Mouse (Mus musculus) limb, embryonic 10.5 days (tissue): Measurements from ENCODE around the gene Srd5a2. TPM values are rescaled to one million over a fixed set of nuclear protein-coding genes. Genes with fewer than 3 reads are reported as not detected.
A peak's percentile ranks its signal among the peaks of the same experiment; 100 is the strongest.

Experiments
- DNase-seq: peaks from one replicate; pipeline ENCODE4 v3.0.0-alpha.2; 2017; ENCODE audit warnings: low spot score
- H3K27ac ChIP-seq: fragments of 300-500 bp; sonication (generic); 2 replicates; pipeline ENCODE4 v1.5.1; 2016; ENCODE audit warnings: mild to moderate bottlenecking
- H3K27me3 ChIP-seq: fragments of 300-500 bp; sonication (generic); 2 replicates; pipeline ENCODE4 v1.6.1; 2016; ENCODE audit warnings: low read depth, mild to moderate bottlenecking; ENCODE audit not compliant: poor library complexity, severe bottlenecking
- H3K36me3 ChIP-seq: fragments of 300-500 bp; sonication (generic); 2 replicates; pipeline ENCODE4 v1.6.1; 2016; ENCODE audit warnings: mild to moderate bottlenecking, moderate library complexity
- H3K4me1 ChIP-seq: fragments of 300-500 bp; sonication (generic); 2 replicates; pipeline ENCODE4 v1.6.1; 2016
- H3K4me3 ChIP-seq: fragments of 300-500 bp; sonication (generic); 2 replicates; pipeline ENCODE4 v1.5.1; 2016; ENCODE audit warnings: mild to moderate bottlenecking, moderate library complexity
- H3K9me3 ChIP-seq: fragments of 300-500 bp; sonication (generic); replicated peaks from 2 replicates; pipeline ENCODE4 v1.6.1; 2016; ENCODE audit warnings: mild to moderate bottlenecking
- WGBS: fragments of 180-500 bp; shearing (Covaris S2); methylation state at CpG from one replicate; pipeline ENCODE4 v1.1.7; 2016; 5-methylcytosine and 5-hydroxymethylcytosine counted together
- polyA plus RNA-seq: library from polyadenylated mRNA; unstranded; fragments of >200 nt; fragmentation: Nextera tagmentation; extraction: Ambion mirVana; gene quantifications from 2 replicates; pipeline ENCODE4 v1.2.1, GENCODE M21; 2016

Gene Srd5a2
- polyA plus RNA-seq, 1 experiment from 2014 or later = 0.11 TPM

DNA sequence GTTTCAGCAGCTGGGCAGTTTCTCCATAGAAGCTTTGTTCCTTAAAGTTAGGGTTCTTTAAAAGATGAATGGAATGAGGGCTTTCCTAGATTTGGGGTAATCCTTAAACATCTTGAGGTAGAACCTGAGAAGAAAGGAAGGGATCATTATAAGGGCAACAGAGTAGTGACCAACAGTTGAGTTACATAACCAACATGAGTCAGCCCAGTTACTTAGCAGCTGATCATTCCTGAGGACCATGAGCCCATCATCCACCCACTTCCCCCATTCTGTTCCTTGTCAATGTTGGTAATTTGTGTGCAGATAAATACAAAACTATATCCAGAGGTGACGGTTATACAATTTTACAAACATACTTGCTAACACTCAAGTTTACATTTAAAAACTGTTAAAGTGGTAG lies 30.1 kb downstream of the Srd5a2 start:
- WGBS = 98% methylated on average over 1 of the region's 1 CpGs
- no peak for DNase-seq
- no peak overlapping the region for H3K4me3 ChIP-seq
- H3K4me1 ChIP-seq = peaks cover 9% of the 10 kb centered on the region
- no peak overlapping the region for H3K27ac ChIP-seq
- no peaks in the 10 kb centered on the region for H3K27me3 ChIP-seq
- H3K36me3 ChIP-seq = no peaks in the 10 kb centered on the region
- H3K9me3 ChIP-seq = no peaks in the 10 kb centered on the region

GRCm38 (mm10) chr17:74015128-74015527 lies 32.6 kb downstream of the Srd5a2 start:
- H3K9me3 ChIP-seq = no peaks in the 10 kb centered on the region
- no peaks in the 10 kb centered on the region for H3K27me3 ChIP-seq
- no peak for DNase-seq
- no peak overlapping the region for H3K27ac ChIP-seq
- H3K36me3 ChIP-seq = no peaks in the 10 kb centered on the region
- no peak overlapping the region for H3K4me3 ChIP-seq
- WGBS = 90% methylated on average over 6 of the region's 6 CpGs
- H3K4me1 ChIP-seq = peaks cover 2% of the 10 kb centered on the region; the same call in 1 of the 2 replicates

DNA sequence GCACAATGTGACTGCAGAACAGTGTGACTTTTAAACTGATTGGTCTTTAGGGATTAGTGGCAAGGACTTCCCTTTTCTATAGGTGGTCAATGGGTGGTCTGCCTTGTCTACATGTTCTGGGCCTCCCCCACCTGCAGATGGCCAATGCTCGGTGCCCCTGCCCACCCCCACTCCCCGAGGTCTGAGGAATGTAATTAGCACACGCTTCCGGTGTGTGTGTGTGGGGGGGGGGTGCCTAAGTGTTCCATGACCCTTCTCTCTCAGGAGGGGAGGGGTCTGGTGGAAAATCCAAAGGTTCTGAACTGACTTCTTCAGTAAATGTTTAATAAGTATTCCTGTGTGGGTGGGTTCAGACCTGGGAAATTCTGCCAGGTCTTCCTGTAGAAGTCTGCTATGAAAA lies 39.0 kb downstream of the Srd5a2 start:
- no peak overlapping the region for H3K4me3 ChIP-seq
- no peaks in the 10 kb centered on the region for H3K36me3 ChIP-seq
- H3K27ac ChIP-seq = no peak overlapping the region
- H3K4me1 ChIP-seq = peaks cover 12% of the 10 kb centered on the region
- no peak for DNase-seq
- H3K9me3 ChIP-seq = no peaks in the 10 kb centered on the region
- H3K27me3 ChIP-seq = no peaks in the 10 kb centered on the region
- 56% methylated on average over 4 of the region's 4 CpGs for WGBS

DNA sequence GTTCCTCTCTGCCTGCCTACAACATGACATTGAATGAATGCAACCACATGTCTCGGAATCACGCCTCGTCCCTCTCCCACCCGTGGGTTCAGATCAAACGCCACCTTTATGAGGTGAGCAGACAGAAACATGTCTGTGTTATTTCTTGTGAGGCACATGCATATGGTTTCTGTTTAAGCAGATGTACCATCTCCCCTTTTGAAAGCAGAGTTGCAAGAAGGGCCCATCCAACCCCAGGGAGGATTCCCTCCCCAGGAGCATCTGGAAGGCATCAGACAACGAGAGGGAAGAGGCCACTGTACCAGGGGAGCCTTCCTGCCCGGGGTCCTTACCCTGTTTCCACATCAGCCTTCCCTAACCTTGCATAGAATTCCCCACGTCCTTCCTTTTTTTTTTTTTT lies 40.7 kb downstream of the Srd5a2 start:
- H3K4me1 ChIP-seq = peaks cover 12% of the 10 kb centered on the region
- no peaks in the 10 kb centered on the region for H3K27me3 ChIP-seq
- H3K27ac ChIP-seq = no peak overlapping the region
- DNase-seq = no peak
- WGBS = 41% methylated on average over 8 of the region's 8 CpGs
- no peaks in the 10 kb centered on the region for H3K9me3 ChIP-seq
- H3K36me3 ChIP-seq = no peaks in the 10 kb centered on the region
- no peak overlapping the region for H3K4me3 ChIP-seq

DNA sequence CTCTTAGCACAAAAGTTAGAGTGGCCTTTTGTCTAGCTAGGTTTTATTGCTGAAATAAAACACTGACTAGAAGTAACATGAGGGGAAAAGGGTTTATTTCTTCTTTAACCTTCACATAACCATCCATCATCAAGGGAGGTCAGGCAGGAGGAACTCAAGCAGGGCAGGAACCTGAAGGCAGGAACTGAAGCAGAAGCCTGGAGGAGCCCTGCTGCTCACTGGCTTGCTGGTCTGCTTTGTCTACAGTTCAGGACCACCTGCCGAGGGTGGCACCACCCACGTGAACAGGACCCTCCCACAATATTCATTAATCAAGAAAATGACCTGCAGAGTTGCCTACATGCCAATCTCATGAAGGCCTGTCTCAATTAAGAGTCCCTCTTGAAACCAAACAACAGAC lies 45.3 kb downstream of the Srd5a2 start:
- Histone ChIP-seq H3K27me3 (no peaks in the 10 kb centered on the region), H3K9me3 (no peaks in the 10 kb centered on the region), H3K4me3 (no peak overlapping the region), H3K27ac (no peak overlapping the region), H3K4me1 (no peaks in the 10 kb centered on the region), H3K36me3 (no peaks in the 10 kb centered on the region)
- WGBS = 80% methylated on average over 2 of the region's 2 CpGs
- DNase-seq = peak; percentile 19

- Histone ChIP-seq H3K9me3 (no peaks in the 10 kb centered on the region), H3K27me3 (no peaks in the 10 kb centered on the region), H3K36me3 (no peaks in the 10 kb centered on the region), H3K4me1 (no peaks in the 10 kb centered on the region), H3K4me3 (no peak overlapping the region), H3K27ac (no peak overlapping the region)
- 90% methylated on average over 13 of the region's 13 CpGs for WGBS
- no peak for DNase-seq
These were observed 51.6 kb downstream of the Srd5a2 start for GRCm38 (mm10) chr17:73995907-73996645.

GRCm38 (mm10) chr17:73991264-73991663 lies 56.5 kb downstream of the Srd5a2 start:
- H3K27ac ChIP-seq = no peak overlapping the region
- 90% methylated on average over 4 of the region's 4 CpGs for WGBS
- no peaks in the 10 kb centered on the region for H3K27me3 ChIP-seq
- no peaks in the 10 kb centered on the region for H3K4me1 ChIP-seq
- no peaks in the 10 kb centered on the region for H3K36me3 ChIP-seq
- no peaks in the 10 kb centered on the region for H3K9me3 ChIP-seq
- peak; percentile 2 for DNase-seq
- no peak overlapping the region for H3K4me3 ChIP-seq

- H3K4me3 ChIP-seq = no peak overlapping the region
- no peak overlapping the region for H3K27ac ChIP-seq
- H3K27me3 ChIP-seq = no peaks in the 10 kb centered on the region
- H3K4me1 ChIP-seq = peaks cover 17% of the 10 kb centered on the region
- no peaks in the 10 kb centered on the region for H3K36me3 ChIP-seq
- DNase-seq = peak; percentile 6
- WGBS = 86% methylated on average over 2 of the region's 2 CpGs
- H3K9me3 ChIP-seq = no peaks in the 10 kb centered on the region
These were observed 61.1 kb downstream of the Srd5a2 start for GRCm38 (mm10) chr17:73986571-73986970.

DNA sequence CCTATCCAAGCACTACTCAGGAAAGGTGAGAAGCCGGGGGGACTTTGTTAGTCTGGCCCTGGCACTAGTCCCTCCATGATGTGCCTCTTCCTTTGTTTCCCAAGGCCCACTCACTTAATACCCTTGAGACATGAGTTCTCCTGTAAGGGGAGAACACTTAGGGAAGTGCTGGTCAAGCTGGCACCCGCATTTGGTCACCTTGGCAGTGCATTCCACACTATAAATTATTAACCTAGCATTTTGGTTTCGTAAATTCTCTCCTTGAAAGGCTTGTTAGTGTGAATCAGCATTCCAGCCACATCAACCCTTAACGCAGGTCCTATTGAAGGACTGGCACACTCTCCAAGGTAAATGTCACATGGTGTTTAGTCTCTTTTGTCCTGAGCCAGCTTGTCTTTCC lies 61.8 kb downstream of the Srd5a2 start:
- no peaks in the 10 kb centered on the region for H3K36me3 ChIP-seq
- H3K4me3 ChIP-seq = no peak overlapping the region
- DNase-seq = no peak
- WGBS = 91% methylated on average over 4 of the region's 4 CpGs
- no peaks in the 10 kb centered on the region for H3K9me3 ChIP-seq
- peaks cover 17% of the 10 kb centered on the region for H3K4me1 ChIP-seq
- H3K27ac ChIP-seq = peak overlapping the region; percentile 37; the same call in 1 of the 2 replicates
- no peaks in the 10 kb centered on the region for H3K27me3 ChIP-seq

DNA sequence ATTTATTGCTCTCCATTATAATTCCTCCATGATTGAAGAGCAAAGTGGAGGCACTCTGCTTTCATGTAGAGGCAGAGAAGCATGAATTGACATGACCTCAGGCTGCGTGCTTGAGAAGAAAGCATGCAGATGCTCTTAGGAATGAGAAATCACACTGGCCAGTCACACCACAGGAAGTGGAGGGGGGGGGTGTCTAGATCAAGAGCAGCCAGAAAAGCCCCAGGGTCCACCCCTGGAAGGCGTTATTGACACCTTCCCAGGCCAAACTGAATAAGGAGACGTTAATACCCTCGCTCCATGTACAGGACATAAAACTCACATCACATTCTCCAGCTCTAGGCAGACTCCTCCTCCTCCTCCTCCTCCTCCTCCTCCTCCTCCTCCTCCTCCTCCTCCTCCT lies 63.2 kb downstream of the Srd5a2 start:
- 0% methylated on average over 4 of the region's 4 CpGs for WGBS
- peak; percentile 55 for DNase-seq
- no peak overlapping the region for H3K4me3 ChIP-seq
- H3K4me1 ChIP-seq = peaks cover 17% of the 10 kb centered on the region
- peak overlapping the region; percentile 37 for H3K27ac ChIP-seq
- H3K9me3 ChIP-seq = no peaks in the 10 kb centered on the region
- no peaks in the 10 kb centered on the region for H3K27me3 ChIP-seq
- H3K36me3 ChIP-seq = no peaks in the 10 kb centered on the region

GRCm38 (mm10) chr17:73982871-73983270 lies 64.8 kb downstream of the Srd5a2 start:
- no peak for DNase-seq
- Histone ChIP-seq H3K9me3 (no peaks in the 10 kb centered on the region), H3K36me3 (no peaks in the 10 kb centered on the region), H3K27me3 (no peaks in the 10 kb centered on the region), H3K4me1 (peaks cover 17% of the 10 kb centered on the region), H3K4me3 (no peak overlapping the region), H3K27ac (no peak overlapping the region)
- WGBS = 89% methylated on average over 1 of the region's 1 CpGs

- Histone ChIP-seq H3K27ac (no peak overlapping the region), H3K9me3 (no peaks in the 10 kb centered on the region), H3K36me3 (no peaks in the 10 kb centered on the region), H3K27me3 (no peaks in the 10 kb centered on the region), H3K4me1 (0 out of 2 replicates have a peak, but pooled peaks cover 1% of the 10 kb centered on the region), H3K4me3 (no peak overlapping the region)
- no peak for DNase-seq
These were observed 71.7 kb downstream of the Srd5a2 start for GRCm38 (mm10) chr17:73976066-73976465.

- no peak for DNase-seq
- WGBS = 92% methylated on average over 11 of the region's 11 CpGs
- Histone ChIP-seq H3K4me3 (no peak overlapping the region), H3K27ac (no peak overlapping the region), H3K9me3 (no peaks in the 10 kb centered on the region), H3K36me3 (no peaks in the 10 kb centered on the region), H3K27me3 (no peaks in the 10 kb centered on the region), H3K4me1 (peaks cover 11% of the 10 kb centered on the region; the same call in 1 of the 2 replicates)
These were observed 75.1 kb downstream of the Srd5a2 start for GRCm38 (mm10) chr17:73972648-73973047.

DNA sequence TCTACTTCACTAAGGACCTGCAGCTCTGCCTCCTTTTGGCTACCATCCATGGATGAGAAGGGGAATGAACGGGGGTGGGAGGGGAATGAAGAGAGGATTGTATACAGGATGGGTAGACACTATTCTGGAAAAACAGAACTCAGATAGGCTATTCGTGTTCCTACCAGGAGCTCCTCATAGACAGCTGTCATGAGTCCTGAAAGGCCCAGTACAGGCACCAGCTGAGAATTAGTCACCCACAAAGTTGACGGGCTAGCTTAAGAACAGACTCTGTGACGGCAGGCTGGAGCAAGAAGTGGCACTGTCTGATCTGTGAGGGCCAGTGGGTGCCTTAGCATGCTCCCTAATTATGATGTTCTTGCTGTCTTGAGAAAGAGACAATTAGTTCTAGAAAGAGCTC lies 76.4 kb downstream of the Srd5a2 start:
- H3K27me3 ChIP-seq = no peaks in the 10 kb centered on the region
- no peaks in the 10 kb centered on the region for H3K36me3 ChIP-seq
- H3K4me1 ChIP-seq = peaks cover 11% of the 10 kb centered on the region; the same call in 1 of the 2 replicates
- H3K4me3 ChIP-seq = no peak overlapping the region
- no peak overlapping the region for H3K27ac ChIP-seq
- DNase-seq = no peak
- no peaks in the 10 kb centered on the region for H3K9me3 ChIP-seq
- WGBS = 84% methylated on average over 4 of the region's 4 CpGs
